ENCODE assay signal across 9 mouse cellular contexts in the genomic region with DNA sequence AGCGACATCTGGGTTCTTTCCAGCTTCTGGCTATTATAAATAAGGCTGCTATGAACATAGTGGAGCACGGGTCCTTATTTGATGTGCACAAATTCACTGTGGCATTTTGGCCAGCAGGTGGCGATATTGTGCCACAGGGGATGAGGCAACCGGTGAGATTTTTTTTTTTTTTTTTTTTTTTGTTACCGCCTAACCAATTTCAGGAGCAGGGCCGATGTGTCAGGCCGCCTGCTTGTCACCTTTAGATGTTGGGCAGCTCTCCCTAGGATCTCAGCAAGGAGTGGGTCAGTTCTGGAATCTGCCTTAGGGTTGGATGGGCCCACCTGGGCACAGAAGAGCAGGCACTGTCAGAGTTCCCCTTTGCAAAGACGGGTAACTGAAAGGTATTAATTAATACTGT.
DNase-seq lines count a peak whose midpoint lies in the region; ATAC-seq and TF ChIP-seq lines count a peak whose summit lies in the region.
"Had no signal": no experiment of that assay in that cellular context is flagged by ENCODE, and none has a peak within 500 bp of the region (broad histone marks: within the 10 kb centered on the region; RNA-seq: fewer than 3 reads in every experiment).

No protein-coding gene starts in this region.

- peak; percentile 56 for DNase-seq in right cerebral cortex, adult 18-20 months
- DNase-seq in right cerebral cortex, postnatal 36 days (ENCODE audit: low spot score in 2 of 2) = no peak
- DNase-seq in brain, adult 2 months (ENCODE audit: low read depth, low spot score) = peak; percentile 87
- DNase-seq in embryonic facial prominence, embryonic 14.5 days (ENCODE audit: low spot score) = peak; percentile 79
- DNase-seq in lung, embryonic 14.5 days = peak; percentile 94
- DNase-seq in right cerebral cortex, postnatal 14 days = peak; percentile 80

- ATAC-seq in embryonic facial prominence, embryonic 14.5 days (ENCODE audit: low read depth) = no peak
- ATAC-seq in intestine, postnatal 0 days = no peak
- no peak for ATAC-seq in lung, embryonic 14.5 days (ENCODE audit: insufficient read depth)
- no peak for ATAC-seq in monocyte, adult 5-6 weeks (replicated peaks; ENCODE audit: insufficient number of reproducible peaks, low FRiP score, low TSS enrichment, poor library complexity, severe bottlenecking)

- H3K9ac ChIP-seq in embryonic facial prominence, embryonic 14.5 days (ENCODE audit: low read depth, low read length) = no peak overlapping the region
- no peak overlapping the region for H3K9ac ChIP-seq in intestine, postnatal 0 days (ENCODE audit: low read depth, low read length)
- H3K9ac ChIP-seq in lung, embryonic 14.5 days = no peak overlapping the region
- H3K9ac ChIP-seq: neural tube, embryonic 13.5 days had no signal

- peak; percentile 89 for TF ChIP-seq CTCF in intestine, postnatal 0 days (IDR thresholded peaks at IDR 0.05; ENCODE audit: low read depth)
- TF ChIP-seq CTCF in lung, embryonic 14.5 days (IDR thresholded peaks at IDR 0.05; ENCODE audit: low read depth) = peak; percentile 90

- H3K4me1 ChIP-seq in embryonic facial prominence, embryonic 14.5 days (ENCODE audit: control insufficient read depth, insufficient read depth, low read length) = no peaks in the 10 kb centered on the region
- H3K4me1 ChIP-seq in intestine, postnatal 0 days (replicated peaks; ENCODE audit: control insufficient read depth, insufficient read depth, low read length) = no peaks in the 10 kb centered on the region
- H3K4me1 ChIP-seq in lung, embryonic 14.5 days (ENCODE audit: insufficient read depth) = no peaks in the 10 kb centered on the region
- H3K4me1 ChIP-seq: neural tube, embryonic 13.5 days had no signal

- 10% methylated on average over 8 of the region's 8 CpGs for WGBS in embryonic facial prominence, embryonic 14.5 days
- WGBS in intestine, postnatal 0 days = 15% methylated on average over 8 of the region's 8 CpGs
- WGBS in lung, embryonic 14.5 days = 10% methylated on average over 8 of the region's 8 CpGs

- H3K36me3 ChIP-seq in embryonic facial prominence, embryonic 14.5 days (ENCODE audit: control insufficient read depth, insufficient read depth, low read length) = no peaks in the 10 kb centered on the region
- no peaks in the 10 kb centered on the region for H3K36me3 ChIP-seq in intestine, postnatal 0 days (ENCODE audit: control insufficient read depth, insufficient read depth)
- H3K36me3 ChIP-seq in lung, embryonic 14.5 days (ENCODE audit: insufficient read depth) = no peaks in the 10 kb centered on the region
- H3K36me3 ChIP-seq: neural tube, embryonic 13.5 days had no signal

- no peak overlapping the region for H3K4me2 ChIP-seq in embryonic facial prominence, embryonic 14.5 days (ENCODE audit: low read depth, low read length)
- no peak overlapping the region for H3K4me2 ChIP-seq in intestine, postnatal 0 days (replicated peaks; ENCODE audit: low read depth)
- no peak overlapping the region for H3K4me2 ChIP-seq in lung, embryonic 14.5 days
- H3K4me2 ChIP-seq: neural tube, embryonic 13.5 days had no signal

- no peak overlapping the region for H3K27ac ChIP-seq in embryonic facial prominence, embryonic 14.5 days (replicated peaks; ENCODE audit: low read depth, low read length)
- no peak overlapping the region for H3K27ac ChIP-seq in intestine, postnatal 0 days (ENCODE audit: low read depth, low read length)
- H3K27ac ChIP-seq in lung, embryonic 14.5 days (ENCODE audit: low read depth) = no peak overlapping the region
- H3K27ac ChIP-seq: neural tube, embryonic 13.5 days had no signal

- H3K4me3 ChIP-seq in embryonic facial prominence, embryonic 14.5 days (ENCODE audit: low read depth, low read length) = no peak overlapping the region
- no peak overlapping the region for H3K4me3 ChIP-seq in intestine, postnatal 0 days (ENCODE audit: low read depth, low read length)
- no peak overlapping the region for H3K4me3 ChIP-seq in lung, embryonic 14.5 days (ENCODE audit: low read depth, low read length)
- H3K4me3 ChIP-seq: neural tube, embryonic 13.5 days had no signal

- peaks cover 8% of the 10 kb centered on the region for H3K9me3 ChIP-seq in embryonic facial prominence, embryonic 14.5 days (ENCODE audit: control insufficient read depth, low read length)
- H3K9me3 ChIP-seq in intestine, postnatal 0 days (ENCODE audit: control insufficient read depth) = no peaks in the 10 kb centered on the region
- H3K9me3 ChIP-seq in lung, embryonic 14.5 days (ENCODE audit: low read depth, low read length) = peaks cover 6% of the 10 kb centered on the region; the same call in 1 of the 2 replicates

- no peaks in the 10 kb centered on the region for H3K27me3 ChIP-seq in embryonic facial prominence, embryonic 14.5 days (replicated peaks; ENCODE audit: control insufficient read depth, insufficient read depth, low read length)
- H3K27me3 ChIP-seq in intestine, postnatal 0 days (replicated peaks; ENCODE audit: control insufficient read depth, insufficient read depth, low read length) = no peaks in the 10 kb centered on the region
- H3K27me3 ChIP-seq in lung, embryonic 14.5 days (ENCODE audit: insufficient read depth, low read length) = no peaks in the 10 kb centered on the region
- H3K27me3 ChIP-seq: neural tube, embryonic 13.5 days had no signal

Comparison
In these comparisons a context has a peak if more than half of its experiments do, and no peak if none do; other contexts are left out.
1. DNase-seq: peak in right cerebral cortex, adult 18-20 months (single experiment), brain, adult 2 months (single experiment), embryonic facial prominence, embryonic 14.5 days (single experiment), lung, embryonic 14.5 days (single experiment) and right cerebral cortex, postnatal 14 days (single experiment); none in right cerebral cortex, postnatal 36 days (0 of 2).